Comparison of ENCODE assay signal across 9 mouse cellular contexts in the genomic region with DNA sequence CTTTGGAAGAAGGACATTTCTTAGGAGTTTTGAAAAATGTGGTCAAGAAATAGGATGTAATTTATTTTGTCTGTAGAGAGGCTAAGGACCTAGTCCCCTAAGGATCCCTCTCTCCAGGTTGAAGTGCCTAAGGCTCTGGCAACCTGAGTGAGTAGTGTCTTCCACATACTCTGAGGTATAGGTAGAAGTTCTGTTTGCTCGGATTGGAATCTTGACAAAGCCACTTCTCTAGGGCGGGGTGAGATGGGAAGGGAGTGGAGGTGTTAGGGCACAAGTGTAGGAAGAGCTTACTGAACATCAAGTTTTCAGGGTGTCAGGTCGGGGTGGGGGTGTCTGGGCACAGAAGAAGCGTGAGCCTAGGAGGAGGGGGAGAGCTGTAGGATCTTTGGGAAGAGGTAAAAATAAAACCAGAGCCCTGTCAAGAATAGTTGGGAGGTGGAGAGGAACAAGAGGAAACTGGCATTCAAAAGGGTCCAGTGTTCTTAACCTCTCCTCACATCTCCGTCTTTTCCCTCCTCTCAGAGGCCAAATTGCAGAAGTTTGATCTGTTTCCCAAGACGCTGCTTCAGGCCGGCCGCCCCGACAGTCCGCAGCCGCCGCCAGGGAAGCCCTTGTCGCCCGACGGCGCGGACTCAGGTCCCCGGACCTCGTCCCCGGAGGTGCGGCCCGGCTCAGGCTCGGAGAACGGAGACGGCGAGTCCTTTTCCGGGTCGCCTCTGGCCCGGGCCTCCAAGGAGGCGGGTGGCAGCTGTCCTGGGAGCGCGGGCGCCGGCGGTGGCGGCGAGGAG. TPM values are rescaled to one million over a fixed set of nuclear protein-coding genes. Genes with fewer than 3 reads are reported as not detected.
DNase-seq lines count a peak whose midpoint lies in the region; ATAC-seq and TF ChIP-seq lines count a peak whose summit lies in the region.
"Had no signal": no experiment of that assay in that cellular context is flagged by ENCODE, and none has a peak within 500 bp of the region (broad histone marks: within the 10 kb centered on the region; RNA-seq: fewer than 3 reads in every experiment).

No protein-coding gene starts in this region.

- no peak for DNase-seq in heart, adult 8-10 months (ENCODE audit: low spot score)
- DNase-seq in ES-CJ7 (ENCODE audit: low read depth, low spot score): peak; percentile 28
- DNase-seq in liver, postnatal 0 days: no peak
- DNase-seq in adrenal gland, adult 18-20 months (ENCODE audit: low spot score in 2 of 2): no peak
- DNase-seq in cerebellum, adult 9-11 months: no peak
- no peak for DNase-seq in cerebellum, adult 11 months

- TF ChIP-seq CTCF in liver, postnatal 0 days (IDR thresholded peaks at IDR 0.05; ENCODE audit: low read depth): no peak

- no peaks in the 10 kb centered on the region for H3K36me3 ChIP-seq in heart, embryonic 14.5 days (ENCODE audit: control insufficient read depth, insufficient read depth, low read length)
- peaks cover 20% of the 10 kb centered on the region for H3K36me3 ChIP-seq in forebrain, embryonic 13.5 days (ENCODE audit: poor library complexity, severe bottlenecking)
- no peaks in the 10 kb centered on the region for H3K36me3 ChIP-seq in liver, postnatal 0 days (replicated peaks; ENCODE audit: insufficient read depth, low read length)

- H3K9ac ChIP-seq in heart, embryonic 14.5 days (ENCODE audit: low read length): no peak overlapping the region
- peak overlapping the region; percentile 97 for H3K9ac ChIP-seq in forebrain, embryonic 13.5 days
- no peak overlapping the region for H3K9ac ChIP-seq in liver, postnatal 0 days (replicated peaks)

- no peaks in the 10 kb centered on the region for H3K9me3 ChIP-seq in heart, embryonic 14.5 days (ENCODE audit: control insufficient read depth, low read length)
- H3K9me3 ChIP-seq in forebrain, embryonic 13.5 days (replicated peaks): no peaks in the 10 kb centered on the region
- no peaks in the 10 kb centered on the region for H3K9me3 ChIP-seq in liver, postnatal 0 days (ENCODE audit: low read length)

- 4% methylated on average over 35 of the region's 37 CpGs for WGBS in heart, embryonic 14.5 days
- WGBS in forebrain, embryonic 13.5 days: 2% methylated on average over 29 of the region's 37 CpGs
- 4% methylated on average over 36 of the region's 37 CpGs for WGBS in liver, postnatal 0 days (ENCODE audit: insufficient replicate concordance)

- peak overlapping the region; percentile 83 for H3K4me2 ChIP-seq in heart, embryonic 14.5 days (ENCODE audit: low read length)
- H3K4me2 ChIP-seq in forebrain, embryonic 13.5 days: peak overlapping the region; percentile 79
- 0 out of 2 replicates have a peak overlapping the region, but pooled peaks have one; percentile 63 for H3K4me2 ChIP-seq in liver, postnatal 0 days (ENCODE audit: low read depth, low read length)

- TF ChIP-seq EP300 in liver, postnatal 0 days (IDR thresholded peaks at IDR 0.05; ENCODE audit: low read depth): no peak

- ATAC-seq in heart, embryonic 14.5 days (ENCODE audit: insufficient number of reproducible peaks, insufficient read depth, low FRiP score, low read depth): no peak
- ATAC-seq in forebrain, embryonic 13.5 days: no peak
- ATAC-seq in liver, postnatal 0 days: no peak

- H3K4me3 ChIP-seq in heart, embryonic 14.5 days (ENCODE audit: control insufficient read depth in 1 of 2, insufficient read depth in 1 of 2, low read depth in 1 of 2, low read length in 2 of 2): peak overlapping the region in 1 of 2 experiments; percentile 49; a peak in 2 of 4 replicates
- H3K4me3 ChIP-seq in forebrain, embryonic 13.5 days: peak overlapping the region; percentile 70
- 0 out of 2 replicates have a peak overlapping the region, but pooled peaks have one; percentile 32 for H3K4me3 ChIP-seq in liver, postnatal 0 days (ENCODE audit: low read depth, low read length)

- no peak overlapping the region for H3K27ac ChIP-seq in heart, embryonic 14.5 days (replicated peaks in 1 of 2; ENCODE audit: control insufficient read depth in 1 of 2, insufficient read depth in 1 of 2, low read depth in 2 of 2, low read length in 2 of 2)
- H3K27ac ChIP-seq in forebrain, embryonic 13.5 days: peak overlapping the region; percentile 92
- no peak overlapping the region for H3K27ac ChIP-seq in liver, postnatal 0 days (ENCODE audit: low read depth)

- H3K4me1 ChIP-seq in heart, embryonic 14.5 days (ENCODE audit: control insufficient read depth in 2 of 2, insufficient read depth in 2 of 2, low read length in 2 of 2): peaks cover 5 to 31% of the 10 kb centered on the region in 2 experiments; a peak in 3 of 4 replicates
- H3K4me1 ChIP-seq in forebrain, embryonic 13.5 days: peaks cover 55% of the 10 kb centered on the region
- peaks cover 14% of the 10 kb centered on the region for H3K4me1 ChIP-seq in liver, postnatal 0 days (ENCODE audit: insufficient read depth)

- peaks cover 95% of the 10 kb centered on the region for H3K27me3 ChIP-seq in heart, embryonic 14.5 days (ENCODE audit: control insufficient read depth, insufficient read depth, low read length)
- peaks cover 93% of the 10 kb centered on the region for H3K27me3 ChIP-seq in forebrain, embryonic 13.5 days
- H3K27me3 ChIP-seq in liver, postnatal 0 days (ENCODE audit: insufficient read depth, low read length): peaks cover 100% of the 10 kb centered on the region
- H3K27me3 ChIP-seq: CH12.LX had no signal

RNA-seq across cellular contexts. Expression of a gene that starts 3.4 kb away (rescaled TPM):
- polyA plus RNA-seq in heart, embryonic 14.5 days (2014; fragmentation: Nextera tagmentation; extraction: Ambion mirVana): not detected in 2 replicates
- total RNA-seq in heart, adult 8-10 months (2022): under 1 TPM in 1 of 4 experiments, not detected in 3; 0.09 TPM
- polyA plus RNA-seq in forebrain, embryonic 13.5 days (2015; fragmentation: Nextera tagmentation; extraction: Ambion mirVana): 6.1 and 7.1 TPM in 2 replicates
- polyA plus RNA-seq in liver, postnatal 0 days (2015; fragmentation: Nextera tagmentation; extraction: Ambion mirVana): not detected in 2 replicates
- under 1 TPM; 0.10 to 0.17 TPM for total RNA-seq in adrenal gland, adult 18-20 months (2021)
